Mouse (Mus musculus): ENCODE results near the gene Eci1. TPM values are rescaled to one million over a fixed set of nuclear protein-coding genes. Genes with fewer than 3 reads are reported as not detected.

The Eci1 gene
- polyA plus RNA-seq, 1 experiment, result 9.0 TPM

DNA sequence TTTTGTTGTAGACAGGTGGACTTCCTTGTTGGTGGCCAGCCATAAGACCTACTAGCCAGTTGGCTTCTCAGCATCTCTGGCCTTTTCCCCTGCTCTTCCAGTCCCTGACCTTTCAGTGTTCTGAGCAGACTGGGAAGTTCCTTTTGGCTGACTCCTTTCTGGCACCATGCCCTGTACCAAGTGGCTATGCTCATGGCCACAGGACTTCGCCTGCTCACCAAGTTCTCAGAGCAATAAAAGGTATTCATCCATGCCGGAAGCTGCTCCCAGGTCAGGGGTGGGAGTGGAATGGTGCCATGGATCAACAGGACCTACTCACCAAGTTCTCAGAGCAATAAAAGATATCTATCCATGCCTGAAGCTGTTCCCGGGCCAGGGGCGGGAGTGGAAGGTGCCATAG, 46.1 kb downstream of the Eci1 start:
- Histone ChIP-seq H3K36me3 (ENCODE audit: control insufficient read depth, insufficient read depth, low read length) (peaks cover 2% of the 10 kb centered on the region), H3K4me1 (ENCODE audit: control insufficient read depth, insufficient read depth, low read length) (peaks cover 19% of the 10 kb centered on the region), H3K27ac (ENCODE audit: control insufficient read depth, insufficient read depth, low read depth, low read length) (peak overlapping the region; percentile 67), H3K27me3 (ENCODE audit: control insufficient read depth, insufficient read depth, low read length) (no peaks in the 10 kb centered on the region), H3K4me3 (ENCODE audit: control insufficient read depth, low read depth, low read length) (peak overlapping the region; percentile 57)
- TF ChIP-seq POLR2A (IDR thresholded peaks at IDR 0.05; ENCODE audit: control insufficient read depth, low read depth, low read length) (peak; percentile 28; the same call in 1 of the 2 replicates), CTCF (IDR thresholded peaks at IDR 0.05; ENCODE audit: control insufficient read depth, insufficient read depth, insufficient replicate concordance, low read depth, low read length) (no peak)

GRCm38 (mm10) chr17:24473612-24474275, 47.3 kb downstream of the Eci1 start, which contains the start of gene Bricd5:
Bricd5 (plus strand) TSS chr17:24473884.
- Histone ChIP-seq H3K4me1 (ENCODE audit: control insufficient read depth, insufficient read depth, low read length) (peaks cover 25% of the 10 kb centered on the region), H3K4me3 (ENCODE audit: control insufficient read depth, low read depth, low read length) (peak within 1 kb of the TSS; percentile 57), H3K27me3 (ENCODE audit: control insufficient read depth, insufficient read depth, low read length) (no peaks in the 10 kb centered on the region), H3K36me3 (ENCODE audit: control insufficient read depth, insufficient read depth, low read length) (peaks cover 2% of the 10 kb centered on the region), H3K27ac (ENCODE audit: control insufficient read depth, insufficient read depth, low read depth, low read length) (peak within 1 kb of the TSS; percentile 67)
- TF ChIP-seq POLR2A (IDR thresholded peaks at IDR 0.05; ENCODE audit: control insufficient read depth, low read depth, low read length), result peak; percentile 34; the same call in 1 of the 2 replicates
- TF ChIP-seq CTCF (IDR thresholded peaks at IDR 0.05; ENCODE audit: control insufficient read depth, insufficient read depth, insufficient replicate concordance, low read depth, low read length), result no peak

- TF ChIP-seq POLR2A (IDR thresholded peaks at IDR 0.05; ENCODE audit: control insufficient read depth, low read depth, low read length), result no peak
- no peak for TF ChIP-seq CTCF (IDR thresholded peaks at IDR 0.05; ENCODE audit: control insufficient read depth, insufficient read depth, insufficient replicate concordance, low read depth, low read length)
Measured at GRCm38 (mm10) chr17:24474557-24474956, 48.1 kb downstream of the Eci1 start.

GRCm38 (mm10) chr17:24475586-24475985, 49.1 kb downstream of the Eci1 start:
- Histone ChIP-seq H3K27ac (ENCODE audit: control insufficient read depth, insufficient read depth, low read depth, low read length) (no peak overlapping the region), H3K36me3 (ENCODE audit: control insufficient read depth, insufficient read depth, low read length) (peaks cover 2% of the 10 kb centered on the region), H3K4me3 (ENCODE audit: control insufficient read depth, low read depth, low read length) (no peak overlapping the region), H3K27me3 (ENCODE audit: control insufficient read depth, insufficient read depth, low read length) (no peaks in the 10 kb centered on the region), H3K4me1 (ENCODE audit: control insufficient read depth, insufficient read depth, low read length) (peaks cover 30% of the 10 kb centered on the region)
- TF ChIP-seq CTCF (IDR thresholded peaks at IDR 0.05; ENCODE audit: control insufficient read depth, insufficient read depth, insufficient replicate concordance, low read depth, low read length), result no peak
- no peak for TF ChIP-seq POLR2A (IDR thresholded peaks at IDR 0.05; ENCODE audit: control insufficient read depth, low read depth, low read length)

More at GRCm38 (mm10) chr17:24474557-24474956, 48.1 kb downstream of the Eci1 start:
- Histone ChIP-seq H3K4me1 (ENCODE audit: control insufficient read depth, insufficient read depth, low read length) (peaks cover 25% of the 10 kb centered on the region), H3K4me3 (ENCODE audit: control insufficient read depth, low read depth, low read length) (no peak overlapping the region), H3K27me3 (ENCODE audit: control insufficient read depth, insufficient read depth, low read length) (no peaks in the 10 kb centered on the region), H3K36me3 (ENCODE audit: control insufficient read depth, insufficient read depth, low read length) (peaks cover 2% of the 10 kb centered on the region), H3K27ac (ENCODE audit: control insufficient read depth, insufficient read depth, low read depth, low read length) (peak overlapping the region; percentile 44)

DNA sequence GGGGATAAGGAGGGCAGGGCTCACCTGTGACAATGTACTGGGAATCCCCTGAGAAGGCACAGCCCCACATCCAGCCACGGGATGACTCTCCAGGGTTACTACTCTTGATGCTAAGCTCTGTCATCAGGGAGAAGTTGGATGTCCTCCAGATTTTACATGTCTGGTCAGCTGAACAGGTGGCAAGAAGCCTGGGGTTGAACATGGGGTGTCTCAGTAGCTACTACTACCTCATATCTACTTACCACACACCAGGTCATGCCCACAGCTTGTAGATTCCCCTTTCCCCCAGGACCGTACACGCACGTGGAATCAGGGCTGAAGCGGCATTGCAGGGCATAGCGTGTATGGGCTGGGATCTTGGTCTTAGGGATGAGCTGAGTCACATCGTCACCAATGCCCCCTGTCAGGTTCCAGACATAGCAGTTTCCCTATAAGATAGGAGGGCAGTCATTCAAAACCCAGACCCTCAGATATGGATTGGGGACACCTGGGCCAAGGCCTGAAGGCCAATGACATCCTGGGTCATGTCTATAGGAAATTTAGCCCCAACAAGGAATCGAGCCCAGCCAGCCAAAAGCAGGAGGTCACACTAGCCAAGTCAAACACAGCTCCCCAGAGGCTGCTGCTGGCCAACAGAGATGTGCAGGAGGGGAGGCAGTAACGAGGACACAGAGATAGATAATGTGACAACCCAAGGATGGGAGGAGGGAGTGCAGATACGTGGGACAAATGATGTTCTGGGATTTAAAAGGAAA, 49.8 kb downstream of the Eci1 start:
- no peak overlapping the region for H3K4me3 ChIP-seq (ENCODE audit: control insufficient read depth, low read depth, low read length)
- H3K27ac ChIP-seq (ENCODE audit: control insufficient read depth, insufficient read depth, low read depth, low read length), result no peak overlapping the region
- H3K36me3 ChIP-seq (ENCODE audit: control insufficient read depth, insufficient read depth, low read length), result peaks cover under 1% of the 10 kb centered on the region
- H3K4me1 ChIP-seq (ENCODE audit: control insufficient read depth, insufficient read depth, low read length), result peaks cover 27% of the 10 kb centered on the region
- H3K27me3 ChIP-seq (ENCODE audit: control insufficient read depth, insufficient read depth, low read length), result no peaks in the 10 kb centered on the region
- TF ChIP-seq CTCF (IDR thresholded peaks at IDR 0.05; ENCODE audit: control insufficient read depth, insufficient read depth, insufficient replicate concordance, low read depth, low read length), result no peak
- no peak for TF ChIP-seq POLR2A (IDR thresholded peaks at IDR 0.05; ENCODE audit: control insufficient read depth, low read depth, low read length)

- Histone ChIP-seq H3K4me1 (ENCODE audit: control insufficient read depth, insufficient read depth, low read length) (peaks cover 22% of the 10 kb centered on the region), H3K27ac (ENCODE audit: control insufficient read depth, insufficient read depth, low read depth, low read length) (no peak overlapping the region), H3K36me3 (ENCODE audit: control insufficient read depth, insufficient read depth, low read length) (no peaks in the 10 kb centered on the region), H3K27me3 (ENCODE audit: control insufficient read depth, insufficient read depth, low read length) (no peaks in the 10 kb centered on the region), H3K4me3 (ENCODE audit: control insufficient read depth, low read depth, low read length) (no peak overlapping the region)
- TF ChIP-seq CTCF (IDR thresholded peaks at IDR 0.05; ENCODE audit: control insufficient read depth, insufficient read depth, insufficient replicate concordance, low read depth, low read length) (no peak), POLR2A (IDR thresholded peaks at IDR 0.05; ENCODE audit: control insufficient read depth, low read depth, low read length) (no peak)
Measured at GRCm38 (mm10) chr17:24477053-24477984, 50.9 kb downstream of the Eci1 start.

Measured in testis, adult 2 months (tissue).